Mouse (Mus musculus): ENCODE measurements around the gene Acap3. TPM values are rescaled to one million over a fixed set of nuclear protein-coding genes. Genes with fewer than 3 reads are reported as not detected.

The Acap3 gene
- polyA plus RNA-seq, 1 experiment: 29.1 TPM

DNA sequence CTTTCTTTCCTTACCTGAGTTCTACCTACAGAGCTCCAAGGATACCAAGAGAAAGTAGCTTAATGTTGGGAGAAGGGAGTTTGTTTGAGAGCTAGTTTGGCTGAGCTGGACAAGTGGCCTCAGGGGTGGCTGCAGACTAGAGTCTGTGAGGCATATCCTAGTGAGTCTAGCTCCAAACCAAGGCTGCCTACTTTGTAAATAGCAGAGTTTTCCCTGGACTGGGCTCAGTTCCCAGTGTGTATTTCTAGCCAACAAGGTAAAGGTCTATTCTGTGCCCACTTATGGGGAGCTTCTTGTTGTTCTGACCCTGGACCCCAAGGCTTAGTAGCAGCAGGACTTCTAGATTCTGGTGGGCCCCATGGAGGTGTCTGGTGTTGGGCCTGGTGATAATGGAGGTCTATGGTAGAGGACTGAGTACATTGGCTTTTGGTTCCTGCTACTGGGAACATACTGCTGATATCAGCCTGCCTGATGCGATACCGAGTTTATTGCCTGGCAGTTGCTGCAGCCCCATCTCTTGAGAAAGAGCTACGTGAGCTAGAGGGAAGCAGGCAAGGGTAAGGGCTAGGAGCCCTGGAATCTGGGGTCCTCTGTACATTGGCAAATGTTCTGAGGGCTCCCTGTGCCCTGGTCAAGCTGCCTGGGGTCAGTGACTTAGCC is 41.7 kb upstream of the Acap3 start:
- Histone ChIP-seq H3K4me3 (ENCODE audit: extremely low read depth, insufficient read depth, insufficient read length) (no peak overlapping the region), H3K4me1 (ENCODE audit: control insufficient read depth, insufficient read depth, insufficient read length) (peaks cover 16% of the 10 kb centered on the region; the same call in 1 of the 2 replicates), H3K36me3 (ENCODE audit: control insufficient read depth, insufficient read depth, low read length) (peaks cover 3% of the 10 kb centered on the region), H3K27me3 (ENCODE audit: control insufficient read depth, insufficient read depth, low read length) (no peaks in the 10 kb centered on the region), H3K27ac (ENCODE audit: insufficient read depth, low read length) (no peak overlapping the region)
- TF ChIP-seq CTCF (IDR thresholded peaks at IDR 0.05; ENCODE audit: extremely low read depth, insufficient read depth, insufficient read length, insufficient replicate concordance) (no peak), POLR2A (IDR thresholded peaks at IDR 0.05; ENCODE audit: low read depth, low read length) (no peak)
- DNase-seq (ENCODE audit: low read depth in 1 of 2, low spot score in 2 of 2): no peak
- WGBS: 89% methylated on average over 3 of the region's 3 CpGs

DNA sequence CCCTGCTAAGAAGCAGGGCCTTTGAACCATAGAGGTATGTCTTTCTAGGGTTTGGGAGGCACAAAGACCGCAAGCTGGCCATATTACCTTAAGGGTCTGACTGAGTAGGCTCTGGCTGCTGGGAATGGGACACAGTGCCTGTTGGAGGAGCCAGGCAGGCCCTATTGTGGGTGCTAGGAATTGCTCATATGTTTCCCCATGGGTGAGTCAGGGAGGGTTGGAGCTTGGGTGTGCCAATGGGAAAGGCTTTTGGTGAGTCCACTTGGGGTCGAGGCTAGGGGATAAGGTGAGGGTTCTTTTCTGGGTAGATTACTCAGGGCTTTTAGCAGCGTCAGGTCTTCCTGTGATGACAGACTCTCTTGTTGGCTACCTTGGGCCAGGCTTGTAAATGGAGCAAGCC is 40.3 kb upstream of the Acap3 start:
- no peak overlapping the region for H3K27ac ChIP-seq (ENCODE audit: insufficient read depth, low read length)
- H3K4me1 ChIP-seq (ENCODE audit: control insufficient read depth, insufficient read depth, insufficient read length): peaks cover 16% of the 10 kb centered on the region; the same call in 1 of the 2 replicates
- no peak for DNase-seq (ENCODE audit: low read depth in 1 of 2, low spot score in 2 of 2)
- no peak for TF ChIP-seq POLR2A (IDR thresholded peaks at IDR 0.05; ENCODE audit: low read depth, low read length)
- no peak for TF ChIP-seq CTCF (IDR thresholded peaks at IDR 0.05; ENCODE audit: extremely low read depth, insufficient read depth, insufficient read length, insufficient replicate concordance)
- H3K4me3 ChIP-seq (ENCODE audit: extremely low read depth, insufficient read depth, insufficient read length): no peak overlapping the region
- 95% methylated on average over 3 of the region's 3 CpGs for WGBS
- H3K36me3 ChIP-seq (ENCODE audit: control insufficient read depth, insufficient read depth, low read length): peaks cover 12% of the 10 kb centered on the region
- H3K27me3 ChIP-seq (ENCODE audit: control insufficient read depth, insufficient read depth, low read length): no peaks in the 10 kb centered on the region

DNA sequence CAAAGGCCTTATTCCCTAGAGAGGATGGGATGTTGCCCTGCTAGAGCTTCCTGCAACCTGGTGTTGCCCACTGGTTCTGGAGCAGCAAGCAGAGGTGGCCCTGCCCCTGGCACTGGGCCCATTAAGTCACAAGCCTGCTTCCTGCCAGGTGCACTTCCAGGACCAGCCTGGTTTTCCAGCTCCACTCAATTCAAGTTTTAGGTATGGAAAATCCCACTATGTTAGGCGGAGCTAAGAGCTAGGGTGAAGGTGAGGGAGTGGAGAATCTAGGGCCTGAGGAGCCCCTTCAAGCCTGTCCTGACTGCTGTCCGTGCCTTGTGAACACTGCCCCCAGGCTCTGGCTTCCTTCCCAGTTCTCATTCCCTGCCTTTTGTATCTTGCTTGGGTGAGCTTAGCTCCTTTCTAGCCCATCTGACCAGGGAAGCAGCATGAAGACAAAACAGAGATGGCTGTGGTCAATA is 39.6 kb upstream of the Acap3 start:
- H3K27me3 ChIP-seq (ENCODE audit: control insufficient read depth, insufficient read depth, low read length): no peaks in the 10 kb centered on the region
- peaks cover 14% of the 10 kb centered on the region for H3K36me3 ChIP-seq (ENCODE audit: control insufficient read depth, insufficient read depth, low read length)
- TF ChIP-seq CTCF (IDR thresholded peaks at IDR 0.05; ENCODE audit: extremely low read depth, insufficient read depth, insufficient read length, insufficient replicate concordance): no peak
- no peak for TF ChIP-seq POLR2A (IDR thresholded peaks at IDR 0.05; ENCODE audit: low read depth, low read length)
- DNase-seq (ENCODE audit: low read depth in 1 of 2, low spot score in 2 of 2): no peak
- 83% methylated on average over 2 of the region's 2 CpGs for WGBS
- peaks cover 12% of the 10 kb centered on the region; the same call in 1 of the 2 replicates for H3K4me1 ChIP-seq (ENCODE audit: control insufficient read depth, insufficient read depth, insufficient read length)
- no peak overlapping the region for H3K27ac ChIP-seq (ENCODE audit: insufficient read depth, low read length)
- H3K4me3 ChIP-seq (ENCODE audit: extremely low read depth, insufficient read depth, insufficient read length): no peak overlapping the region

DNA sequence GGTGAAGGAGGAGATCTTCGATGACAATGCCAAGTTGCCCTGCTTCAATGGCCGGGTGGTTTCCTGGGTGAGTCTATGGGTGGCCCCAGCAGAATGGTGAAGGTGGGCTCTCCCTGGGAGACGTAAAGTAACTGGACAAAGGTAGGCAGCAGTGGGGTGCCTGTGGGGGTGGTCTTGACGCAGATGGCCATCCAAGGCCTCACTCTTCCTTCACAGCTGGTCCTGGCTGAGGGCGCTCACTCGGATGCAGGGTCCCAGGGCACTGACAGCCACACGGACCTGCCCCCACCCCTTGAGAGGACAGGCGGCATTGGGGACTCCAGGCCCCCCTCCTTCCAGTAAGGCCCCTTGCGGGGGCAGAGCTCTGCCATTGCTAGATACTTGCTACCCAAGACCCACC is 38.2 kb upstream of the Acap3 start:
- Histone ChIP-seq H3K27ac (ENCODE audit: insufficient read depth, low read length) (no peak overlapping the region), H3K36me3 (ENCODE audit: control insufficient read depth, insufficient read depth, low read length) (peaks cover 15% of the 10 kb centered on the region), H3K27me3 (ENCODE audit: control insufficient read depth, insufficient read depth, low read length) (no peaks in the 10 kb centered on the region), H3K4me1 (ENCODE audit: control insufficient read depth, insufficient read depth, insufficient read length) (peaks cover 6% of the 10 kb centered on the region; the same call in 1 of the 2 replicates), H3K4me3 (ENCODE audit: extremely low read depth, insufficient read depth, insufficient read length) (no peak overlapping the region)
- TF ChIP-seq POLR2A (IDR thresholded peaks at IDR 0.05; ENCODE audit: low read depth, low read length) (no peak), CTCF (IDR thresholded peaks at IDR 0.05; ENCODE audit: extremely low read depth, insufficient read depth, insufficient read length, insufficient replicate concordance) (no peak)
- 93% methylated on average over 9 of the region's 9 CpGs for WGBS
- DNase-seq (ENCODE audit: low read depth in 1 of 2, low spot score in 2 of 2): no peak

DNA sequence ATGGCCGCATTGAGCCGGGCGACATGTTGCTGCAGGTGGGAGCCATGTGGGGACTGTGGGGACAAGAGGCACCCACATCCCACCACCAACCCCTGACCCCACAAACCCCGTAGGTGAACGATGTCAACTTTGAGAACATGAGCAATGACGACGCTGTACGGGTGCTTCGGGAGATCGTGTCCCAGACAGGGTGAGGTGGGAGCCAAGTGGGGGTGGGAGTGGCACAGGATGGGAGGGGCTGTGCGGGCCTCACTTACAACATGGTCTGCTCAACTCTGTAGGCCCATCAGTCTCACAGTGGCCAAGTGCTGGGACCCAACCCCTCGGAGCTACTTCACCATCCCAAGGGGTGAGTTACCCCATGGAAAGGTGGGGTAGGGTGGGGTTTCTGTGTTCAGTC is 36.6 kb upstream of the Acap3 start:
- TF ChIP-seq POLR2A (IDR thresholded peaks at IDR 0.05; ENCODE audit: low read depth, low read length) (no peak), CTCF (IDR thresholded peaks at IDR 0.05; ENCODE audit: extremely low read depth, insufficient read depth, insufficient read length, insufficient replicate concordance) (no peak)
- no peak overlapping the region for H3K27ac ChIP-seq (ENCODE audit: insufficient read depth, low read length)
- H3K4me1 ChIP-seq (ENCODE audit: control insufficient read depth, insufficient read depth, insufficient read length): no peaks in the 10 kb centered on the region; the same call in 1 of the 2 replicates
- peaks cover 18% of the 10 kb centered on the region for H3K36me3 ChIP-seq (ENCODE audit: control insufficient read depth, insufficient read depth, low read length)
- WGBS: 97% methylated on average over 12 of the region's 12 CpGs
- no peaks in the 10 kb centered on the region for H3K27me3 ChIP-seq (ENCODE audit: control insufficient read depth, insufficient read depth, low read length)
- H3K4me3 ChIP-seq (ENCODE audit: extremely low read depth, insufficient read depth, insufficient read length): no peak overlapping the region
- no peak for DNase-seq (ENCODE audit: low read depth in 1 of 2, low spot score in 2 of 2)

DNA sequence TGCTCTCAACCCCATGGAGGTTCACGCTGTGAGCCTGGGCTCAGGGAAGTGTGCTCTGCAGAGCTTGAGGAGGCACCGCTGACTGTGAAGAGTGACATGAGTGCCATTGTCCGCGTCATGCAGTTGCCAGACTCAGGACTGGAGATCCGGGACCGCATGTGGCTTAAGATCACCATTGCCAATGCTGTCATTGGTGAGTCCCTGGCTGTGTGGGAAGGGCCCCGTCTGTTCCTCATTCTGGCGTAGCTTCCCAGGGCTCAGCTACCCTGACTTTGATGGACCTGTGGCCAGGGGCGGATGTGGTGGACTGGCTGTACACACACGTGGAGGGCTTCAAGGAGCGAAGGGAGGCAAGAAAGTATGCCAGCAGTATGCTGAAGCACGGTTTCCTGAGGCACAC is 35.6 kb upstream of the Acap3 start:
- TF ChIP-seq POLR2A (IDR thresholded peaks at IDR 0.05; ENCODE audit: low read depth, low read length) (no peak), CTCF (IDR thresholded peaks at IDR 0.05; ENCODE audit: extremely low read depth, insufficient read depth, insufficient read length, insufficient replicate concordance) (no peak)
- H3K36me3 ChIP-seq (ENCODE audit: control insufficient read depth, insufficient read depth, low read length): peaks cover 18% of the 10 kb centered on the region
- WGBS: 92% methylated on average over 12 of the region's 12 CpGs

DNA sequence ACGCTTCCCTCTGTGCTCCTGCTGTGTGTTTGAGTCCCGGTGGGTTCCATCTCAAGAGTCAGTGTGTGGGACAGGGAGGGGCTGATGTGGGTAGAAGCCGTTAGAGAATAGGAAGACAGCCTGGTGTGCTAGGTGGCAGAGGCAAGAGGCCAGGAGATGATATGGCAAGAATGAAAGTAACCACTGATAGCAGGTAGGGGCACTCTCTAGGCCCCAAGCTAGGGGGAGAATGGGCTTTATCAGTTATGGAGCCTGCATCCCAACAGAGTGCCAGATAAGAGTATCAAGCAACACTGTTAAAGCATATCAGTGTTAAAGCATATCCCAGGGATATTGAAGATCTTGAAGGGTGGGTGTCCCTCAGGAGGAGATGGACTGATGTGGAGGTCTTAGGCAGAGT is 34.7 kb upstream of the Acap3 start:
- no peak for DNase-seq (ENCODE audit: low read depth in 1 of 2, low spot score in 2 of 2)
- H3K36me3 ChIP-seq (ENCODE audit: control insufficient read depth, insufficient read depth, low read length): peaks cover 18% of the 10 kb centered on the region
- TF ChIP-seq CTCF (IDR thresholded peaks at IDR 0.05; ENCODE audit: extremely low read depth, insufficient read depth, insufficient read length, insufficient replicate concordance) (no peak), POLR2A (IDR thresholded peaks at IDR 0.05; ENCODE audit: low read depth, low read length) (no peak)
- H3K4me1 ChIP-seq (ENCODE audit: control insufficient read depth, insufficient read depth, insufficient read length): no peaks in the 10 kb centered on the region
- no peak overlapping the region for H3K27ac ChIP-seq (ENCODE audit: insufficient read depth, low read length)
- 79% methylated on average over 3 of the region's 3 CpGs for WGBS
- no peak overlapping the region for H3K4me3 ChIP-seq (ENCODE audit: extremely low read depth, insufficient read depth, insufficient read length)
- H3K27me3 ChIP-seq (ENCODE audit: control insufficient read depth, insufficient read depth, low read length): no peaks in the 10 kb centered on the region

More for the DNA sequence above, 35.6 kb upstream of the Acap3 start:
- no peak for DNase-seq (ENCODE audit: low read depth in 1 of 2, low spot score in 2 of 2)
- Histone ChIP-seq H3K27ac (ENCODE audit: insufficient read depth, low read length) (no peak overlapping the region), H3K4me1 (ENCODE audit: control insufficient read depth, insufficient read depth, insufficient read length) (no peaks in the 10 kb centered on the region), H3K27me3 (ENCODE audit: control insufficient read depth, insufficient read depth, low read length) (no peaks in the 10 kb centered on the region), H3K4me3 (ENCODE audit: extremely low read depth, insufficient read depth, insufficient read length) (no peak overlapping the region)
